Mouse (Mus musculus): ENCODE data around the gene Rem1.

GRCm38 (mm10) chr2:152588450-152588849 is 38.3 kb upstream of the Rem1 start:
- TF ChIP-seq POLR2A (IDR thresholded peaks at IDR 0.05; ENCODE audit: extremely low read depth, insufficient read depth, low read length): no peak
- no peak for TF ChIP-seq CTCF (IDR thresholded peaks at IDR 0.05; ENCODE audit: extremely low read depth, insufficient read depth, low read length)
